Mouse (Mus musculus) intestine, embryonic 15.5 days (tissue): ENCODE results near the gene Tmem14a. TPM values are rescaled to one million over a fixed set of nuclear protein-coding genes. Genes with fewer than 3 reads are reported as not detected.
"Not testable (repeated sequence)": the region's sequence is repeated elsewhere in the genome, so short reads cannot be mapped to it uniquely, and the experiment has no call there.

Experiments used
- ATAC-seq: fragments of 200-750 bp; cut with Nextera tagmentation; 2 replicates; pipeline ENCODE4 v1.8.0; 2017; ENCODE audit warnings: moderate TSS enrichment, moderate library complexity
- H3K27ac ChIP-seq: fragments of 300-500 bp; sonication (generic); 2 replicates; pipeline ENCODE4 v1.5.1; 2015; ENCODE audit warnings: mild to moderate bottlenecking, inconsistent platforms
- H3K27me3 ChIP-seq: fragments of 300-500 bp; sonication (generic); replicated peaks from 2 replicates; pipeline ENCODE4 v1.6.1; 2015; ENCODE audit warnings: inconsistent platforms
- H3K36me3 ChIP-seq: fragments of 300-500 bp; sonication (generic); 2 replicates; pipeline ENCODE4 v1.6.1; 2015; ENCODE audit warnings: inconsistent platforms
- H3K4me1 ChIP-seq: fragments of 300-500 bp; sonication (generic); replicated peaks from 2 replicates; pipeline ENCODE4 v1.6.1; 2015; ENCODE audit warnings: inconsistent platforms
- H3K4me2 ChIP-seq: fragments of 300-500 bp; sonication (generic); replicated peaks from 2 replicates; pipeline ENCODE4 v1.6.1; 2015; ENCODE audit warnings: mild to moderate bottlenecking, inconsistent platforms
- H3K4me3 ChIP-seq: fragments of 300-500 bp; sonication (generic); replicated peaks from 2 replicates; pipeline ENCODE4 v1.5.1; 2015; ENCODE audit warnings: inconsistent platforms
- H3K9ac ChIP-seq: fragments of 300-500 bp; sonication (generic); 2 replicates; pipeline ENCODE4 v1.6.1; 2015; ENCODE audit warnings: inconsistent platforms
- H3K9me3 ChIP-seq: fragments of 300-500 bp; sonication (generic); 2 replicates; pipeline ENCODE4 v1.6.1; 2016; ENCODE audit warnings: inconsistent platforms
- WGBS: fragments of 180-500 bp; shearing (Covaris S2); methylation state at CpG from one replicate; pipeline ENCODE4 v1.1.7; 2015; 5-methylcytosine and 5-hydroxymethylcytosine counted together
- polyA plus RNA-seq: library from polyadenylated mRNA; unstranded; fragments of >200 nt; fragmentation: Nextera tagmentation; extraction: Ambion mirVana; gene quantifications from 2 replicates; pipeline ENCODE4 v1.2.1, GENCODE M21; 2015

The Tmem14a gene
- polyA plus RNA-seq, 1 experiment from 2014 or later: 13.5 TPM

DNA sequence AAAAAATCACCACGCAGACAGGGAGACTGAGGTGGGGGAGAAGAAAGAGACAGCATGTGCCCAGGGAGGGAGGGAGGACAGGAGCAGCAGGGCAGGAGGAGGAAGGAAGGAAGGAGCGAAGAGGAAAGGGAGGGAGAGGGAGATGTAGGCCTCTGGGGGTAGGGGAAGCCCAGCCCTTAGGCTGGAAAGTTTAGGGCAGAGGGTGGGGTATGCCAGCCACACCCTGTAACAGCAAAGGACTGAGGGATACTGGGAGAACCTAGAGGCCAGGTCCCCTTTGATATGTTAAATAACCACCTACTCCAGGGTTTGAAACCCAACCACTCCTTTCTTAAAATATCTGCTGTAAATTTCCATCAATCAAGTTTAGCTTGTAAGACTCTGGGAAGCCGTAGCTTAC lies 38.0 kb downstream of the Tmem14a start:
- Histone ChIP-seq H3K36me3 (no peaks in the 10 kb centered on the region), H3K9me3 (no peaks in the 10 kb centered on the region), H3K4me1 (no peaks in the 10 kb centered on the region), H3K27me3 (no peaks in the 10 kb centered on the region), H3K4me3 (no peak overlapping the region), H3K9ac (no peak overlapping the region), H3K4me2 (no peak overlapping the region), H3K27ac (no peak overlapping the region)
- peak; percentile 55 for ATAC-seq
- 64% methylated on average over 3 of the region's 3 CpGs for WGBS

DNA sequence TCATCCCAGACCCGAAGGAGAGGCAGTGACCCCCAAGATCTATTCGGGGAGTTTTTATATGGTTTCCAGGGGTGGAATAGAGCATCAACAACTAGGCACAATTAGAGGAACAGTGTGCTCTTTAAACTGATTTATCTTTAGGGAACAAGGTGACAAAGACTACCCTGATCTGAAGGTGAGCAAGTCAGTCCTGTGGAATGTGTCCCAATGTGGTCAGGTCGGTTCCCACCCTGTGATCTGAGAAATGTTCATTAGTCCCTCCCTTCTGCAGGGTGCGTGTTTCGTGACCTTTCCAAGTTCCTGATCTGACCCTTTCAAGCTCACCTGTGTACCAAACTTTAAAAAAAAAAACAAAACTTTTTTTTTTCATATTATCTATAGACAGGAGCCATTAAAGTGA lies 38.5 kb downstream of the Tmem14a start:
- Histone ChIP-seq H3K36me3 (no peaks in the 10 kb centered on the region), H3K27ac (no peak overlapping the region), H3K9me3 (no peaks in the 10 kb centered on the region), H3K27me3 (no peaks in the 10 kb centered on the region), H3K4me2 (no peak overlapping the region), H3K4me3 (no peak overlapping the region), H3K4me1 (no peaks in the 10 kb centered on the region), H3K9ac (no peak overlapping the region)
- ATAC-seq: no peak
- WGBS: 75% methylated on average over 5 of the region's 5 CpGs

DNA sequence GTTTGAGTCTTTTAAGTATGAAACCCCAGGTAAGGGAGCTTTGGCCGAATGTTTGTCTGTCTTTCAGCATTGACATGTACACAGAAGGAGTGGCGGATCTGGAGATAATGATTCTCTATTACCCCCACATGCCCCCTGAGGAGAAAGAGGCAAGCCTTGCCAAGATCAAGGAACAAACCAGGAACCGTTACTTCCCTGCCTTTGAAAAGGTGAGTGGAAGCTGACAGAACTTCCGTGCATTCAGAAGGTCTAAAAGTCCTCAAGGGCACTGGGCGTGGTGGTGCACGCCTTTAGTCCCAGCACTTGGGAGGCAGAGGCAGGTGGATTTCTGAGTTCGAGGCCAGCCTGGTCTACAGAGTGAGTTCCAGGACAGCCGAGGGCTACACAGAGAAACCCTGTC lies 41.6 kb downstream of the Tmem14a start:
- not testable (repeated sequence) for H3K27me3 ChIP-seq, H3K4me3 ChIP-seq, H3K27ac ChIP-seq, H3K9me3 ChIP-seq, H3K9ac ChIP-seq, H3K4me2 ChIP-seq, ATAC-seq, H3K4me1 ChIP-seq, H3K36me3 ChIP-seq
- WGBS: 88% methylated on average over 8 of the region's 8 CpGs

DNA sequence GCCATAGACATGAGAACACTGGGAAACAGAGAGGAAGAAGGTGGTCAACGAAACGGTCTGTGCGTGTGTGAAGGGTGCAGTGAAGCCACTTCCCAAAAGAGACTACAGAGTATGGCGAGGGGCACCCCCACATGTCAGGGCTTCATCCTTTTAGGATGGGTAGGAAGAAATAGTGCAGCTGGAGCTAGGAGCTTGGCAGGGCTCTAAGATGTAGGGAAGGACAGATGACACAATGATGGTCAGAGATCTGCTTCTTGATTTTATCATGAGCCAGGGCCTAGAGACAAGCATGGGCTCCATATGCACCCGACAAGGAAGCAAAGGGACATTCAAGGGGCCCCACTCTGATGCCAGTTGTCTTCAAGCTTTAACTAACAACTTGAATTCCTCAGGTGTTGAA lies 44.0 kb downstream of the Tmem14a start:
- 87% methylated on average over 5 of the region's 5 CpGs for WGBS
- H3K9me3 ChIP-seq: no peaks in the 10 kb centered on the region
- H3K4me3 ChIP-seq: no peak overlapping the region
- H3K27me3 ChIP-seq: no peaks in the 10 kb centered on the region
- H3K4me1 ChIP-seq: no peaks in the 10 kb centered on the region
- H3K27ac ChIP-seq: no peak overlapping the region
- ATAC-seq: no peak
- H3K36me3 ChIP-seq: no peaks in the 10 kb centered on the region
- no peak overlapping the region for H3K4me2 ChIP-seq
- no peak overlapping the region for H3K9ac ChIP-seq

DNA sequence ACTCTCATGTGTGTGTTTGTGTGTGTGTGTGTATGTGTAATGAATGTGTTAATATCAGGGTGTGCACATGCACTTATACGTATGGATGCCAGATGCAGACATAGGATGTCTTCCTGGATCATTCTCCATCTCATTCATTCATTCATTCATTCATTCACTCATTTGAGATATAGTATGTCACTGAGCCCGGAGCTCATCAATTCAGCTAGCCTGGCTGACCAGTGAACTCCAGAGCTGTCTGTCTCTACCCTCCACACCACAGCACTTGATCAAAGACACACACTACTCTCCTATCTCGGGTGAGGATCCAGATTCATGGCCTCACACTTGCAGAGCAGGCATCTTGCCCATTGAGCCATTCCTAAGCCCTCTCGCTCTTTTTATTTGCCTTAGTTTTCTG lies 45.6 kb downstream of the Tmem14a start:
- ATAC-seq: no peak
- H3K4me2 ChIP-seq: no peak overlapping the region
- no peak overlapping the region for H3K27ac ChIP-seq
- WGBS: 79% methylated on average over 4 of the region's 4 CpGs
- H3K9ac ChIP-seq: no peak overlapping the region
- no peak overlapping the region for H3K4me3 ChIP-seq
- H3K27me3 ChIP-seq: no peaks in the 10 kb centered on the region
- no peaks in the 10 kb centered on the region for H3K36me3 ChIP-seq
- H3K9me3 ChIP-seq: no peaks in the 10 kb centered on the region
- H3K4me1 ChIP-seq: no peaks in the 10 kb centered on the region

DNA sequence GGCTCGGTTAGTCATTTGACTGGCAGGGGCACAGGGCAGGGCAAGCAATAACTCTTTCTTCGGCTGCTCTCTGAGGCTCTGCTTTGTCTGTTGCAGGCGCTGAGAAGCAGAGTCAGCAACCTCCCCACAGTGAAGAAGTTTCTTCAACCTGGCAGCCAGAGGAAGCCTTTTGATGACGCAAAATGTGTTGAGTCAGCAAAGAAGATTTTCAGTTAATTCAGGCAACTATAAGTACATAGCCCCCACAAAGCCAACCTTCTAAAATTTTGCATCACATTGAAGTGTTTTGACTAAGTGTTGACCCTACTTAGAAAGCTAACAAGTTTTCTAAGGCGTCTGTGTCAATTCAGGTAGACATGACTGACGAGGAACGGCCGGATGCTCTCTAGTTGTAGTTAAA lies 46.4 kb downstream of the Tmem14a start:
- H3K9ac ChIP-seq: no peak overlapping the region
- ATAC-seq: no peak
- H3K9me3 ChIP-seq: no peaks in the 10 kb centered on the region
- no peak overlapping the region for H3K4me2 ChIP-seq
- no peak overlapping the region for H3K27ac ChIP-seq
- no peak overlapping the region for H3K4me3 ChIP-seq
- H3K4me1 ChIP-seq: no peaks in the 10 kb centered on the region
- 78% methylated on average over 8 of the region's 8 CpGs for WGBS
- no peaks in the 10 kb centered on the region for H3K36me3 ChIP-seq
- no peaks in the 10 kb centered on the region for H3K27me3 ChIP-seq

DNA sequence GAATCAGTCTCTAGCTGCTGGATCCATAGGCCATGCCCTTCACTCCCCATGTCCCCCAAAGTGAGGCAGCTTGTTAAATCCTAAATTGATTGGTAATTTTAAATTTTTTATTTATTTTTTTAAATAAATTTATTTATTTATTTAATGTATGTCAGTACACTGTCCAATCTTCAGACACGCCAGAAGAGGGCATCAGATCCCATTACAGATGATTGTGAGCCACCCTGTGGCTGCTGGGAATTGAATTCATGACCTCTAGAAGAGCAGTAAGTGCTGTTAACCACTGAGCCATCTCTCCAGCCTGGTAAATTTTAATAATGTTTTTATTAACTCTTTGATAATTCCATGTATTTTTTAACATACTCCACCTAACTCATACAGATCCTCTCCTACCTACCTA lies 48.4 kb downstream of the Tmem14a start:
- WGBS: 79% methylated on average over 1 of the region's 1 CpGs
- no peak overlapping the region for H3K27ac ChIP-seq
- no peaks in the 10 kb centered on the region for H3K9me3 ChIP-seq
- no peak overlapping the region for H3K9ac ChIP-seq
- no peak overlapping the region for H3K4me2 ChIP-seq
- no peaks in the 10 kb centered on the region for H3K27me3 ChIP-seq
- no peaks in the 10 kb centered on the region for H3K4me1 ChIP-seq
- H3K4me3 ChIP-seq: no peak overlapping the region
- no peak for ATAC-seq
- no peaks in the 10 kb centered on the region for H3K36me3 ChIP-seq

DNA sequence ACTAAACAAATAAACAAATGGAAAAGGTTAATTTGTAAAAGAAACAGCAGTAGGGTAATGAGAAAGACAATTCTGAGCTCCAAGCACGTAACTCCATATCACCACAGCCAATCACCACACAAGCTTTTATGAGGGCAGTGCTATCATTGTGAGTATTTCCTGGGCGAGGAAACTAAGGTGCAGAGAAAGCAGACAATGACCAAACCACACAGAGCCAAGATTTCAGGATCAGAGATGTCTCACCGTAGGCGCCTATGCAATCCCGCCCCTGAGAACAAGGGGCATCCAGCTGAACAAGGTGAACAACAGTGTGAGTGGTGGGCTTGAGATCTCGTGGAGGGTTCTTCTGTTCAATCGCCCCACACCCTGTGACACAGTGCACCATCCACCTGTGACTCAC lies 49.1 kb downstream of the Tmem14a start:
- not testable (repeated sequence) for ATAC-seq

DNA sequence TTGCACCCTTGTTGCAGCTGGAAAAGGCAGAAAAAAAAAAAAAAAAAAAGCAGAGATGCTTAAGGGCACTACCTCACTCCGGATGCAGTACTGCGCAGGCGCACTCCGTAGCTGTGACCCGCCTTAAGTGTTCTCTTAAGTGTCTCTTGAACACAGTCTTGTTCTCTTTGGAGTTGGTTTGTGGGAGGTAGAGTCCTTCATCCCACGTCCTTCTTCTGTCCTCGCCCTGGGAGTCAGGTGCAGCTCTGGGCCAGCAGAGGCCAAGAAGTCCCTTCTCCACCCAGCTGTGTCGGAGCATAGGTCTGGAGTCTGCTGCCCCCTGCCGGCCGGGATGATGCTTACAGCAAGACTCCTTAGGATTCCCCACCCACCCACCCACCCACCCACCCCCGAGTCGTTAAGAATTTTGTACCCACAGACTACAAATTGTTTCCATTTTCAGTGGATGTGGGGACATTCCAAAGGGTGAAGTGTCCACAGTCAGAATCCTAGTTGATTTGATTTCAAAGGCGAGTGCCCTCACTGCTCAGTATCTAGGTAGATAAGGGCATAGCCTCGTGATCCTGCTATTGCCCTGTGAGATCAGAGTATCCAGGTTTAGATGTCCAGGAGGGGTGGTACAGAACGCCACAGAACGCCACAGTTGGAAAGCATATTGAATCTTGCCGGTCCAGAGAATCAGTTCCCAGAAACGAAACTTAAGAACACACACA lies 53.1 kb downstream of the Tmem14a start:
- ATAC-seq: peak; percentile 87
- 27% methylated on average over 18 of the region's 18 CpGs for WGBS
- H3K9ac ChIP-seq: no peak overlapping the region

More for the DNA sequence above, 49.1 kb downstream of the Tmem14a start:
- not testable (repeated sequence) for H3K4me1 ChIP-seq, H3K9ac ChIP-seq, H3K9me3 ChIP-seq, H3K36me3 ChIP-seq, H3K27me3 ChIP-seq, H3K4me2 ChIP-seq, H3K27ac ChIP-seq, H3K4me3 ChIP-seq
- 87% methylated on average over 7 of the region's 7 CpGs for WGBS

DNA sequence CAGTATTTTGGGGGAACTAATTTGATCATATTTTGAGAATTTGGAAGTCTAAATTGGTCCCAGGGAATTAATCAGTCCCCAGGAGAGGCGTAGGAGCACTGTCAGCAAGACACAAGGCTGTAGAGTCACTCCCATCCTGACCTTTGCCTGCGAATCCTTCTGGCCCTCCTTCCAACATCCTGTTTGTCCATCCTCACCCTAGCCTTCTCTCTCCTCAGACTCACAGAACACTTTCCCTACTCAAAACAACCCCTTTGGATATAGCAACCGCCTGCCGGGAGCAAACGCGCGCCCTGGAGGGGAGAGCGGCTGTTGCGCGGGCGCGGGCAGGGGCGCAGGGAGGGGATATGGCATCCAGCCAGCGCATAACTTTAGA lies 53.7 kb downstream of the Tmem14a start:
- no peaks in the 10 kb centered on the region for H3K9me3 ChIP-seq
- H3K27ac ChIP-seq: no peak overlapping the region
- H3K4me2 ChIP-seq: peak overlapping the region; percentile 57
- H3K27me3 ChIP-seq: no peaks in the 10 kb centered on the region
- H3K4me1 ChIP-seq: no peaks in the 10 kb centered on the region
- H3K36me3 ChIP-seq: no peaks in the 10 kb centered on the region
- WGBS: 24% methylated on average over 14 of the region's 14 CpGs
- ATAC-seq: peak; percentile 42
- H3K9ac ChIP-seq: no peak overlapping the region
- H3K4me3 ChIP-seq: peak overlapping the region; percentile 20

More for the DNA sequence above, 53.1 kb downstream of the Tmem14a start:
- no peaks in the 10 kb centered on the region for H3K27me3 ChIP-seq
- H3K4me1 ChIP-seq: no peaks in the 10 kb centered on the region
- no peaks in the 10 kb centered on the region for H3K36me3 ChIP-seq
- H3K9me3 ChIP-seq: no peaks in the 10 kb centered on the region
- H3K4me3 ChIP-seq: peak overlapping the region; percentile 20
- peak overlapping the region; percentile 57 for H3K4me2 ChIP-seq
- no peak overlapping the region for H3K27ac ChIP-seq

DNA sequence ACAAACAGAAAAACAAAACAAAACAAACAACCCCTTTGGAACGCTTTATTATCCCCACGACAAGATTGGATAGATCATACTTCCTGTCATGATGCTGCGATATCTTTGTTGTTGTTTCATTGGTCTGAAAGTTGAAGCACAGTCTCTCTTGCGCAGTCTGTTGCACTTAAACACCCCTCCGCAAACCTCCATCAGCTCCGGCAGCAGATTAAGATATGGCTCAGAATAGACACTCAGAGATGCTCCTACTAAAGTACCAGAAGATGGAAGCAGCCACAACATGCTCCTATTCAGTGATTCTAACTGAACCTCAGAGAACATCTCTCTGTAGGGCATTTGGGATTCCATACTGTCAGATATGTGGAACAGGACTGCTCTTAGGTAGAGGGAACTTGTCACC lies 54.7 kb downstream of the Tmem14a start:
- H3K4me2 ChIP-seq: no peak overlapping the region
- 93% methylated on average over 6 of the region's 6 CpGs for WGBS
- H3K9me3 ChIP-seq: no peaks in the 10 kb centered on the region
- no peak for ATAC-seq
- no peaks in the 10 kb centered on the region for H3K27me3 ChIP-seq
- no peaks in the 10 kb centered on the region for H3K4me1 ChIP-seq
- H3K36me3 ChIP-seq: no peaks in the 10 kb centered on the region
- H3K27ac ChIP-seq: no peak overlapping the region
- H3K9ac ChIP-seq: no peak overlapping the region
- H3K4me3 ChIP-seq: no peak overlapping the region

DNA sequence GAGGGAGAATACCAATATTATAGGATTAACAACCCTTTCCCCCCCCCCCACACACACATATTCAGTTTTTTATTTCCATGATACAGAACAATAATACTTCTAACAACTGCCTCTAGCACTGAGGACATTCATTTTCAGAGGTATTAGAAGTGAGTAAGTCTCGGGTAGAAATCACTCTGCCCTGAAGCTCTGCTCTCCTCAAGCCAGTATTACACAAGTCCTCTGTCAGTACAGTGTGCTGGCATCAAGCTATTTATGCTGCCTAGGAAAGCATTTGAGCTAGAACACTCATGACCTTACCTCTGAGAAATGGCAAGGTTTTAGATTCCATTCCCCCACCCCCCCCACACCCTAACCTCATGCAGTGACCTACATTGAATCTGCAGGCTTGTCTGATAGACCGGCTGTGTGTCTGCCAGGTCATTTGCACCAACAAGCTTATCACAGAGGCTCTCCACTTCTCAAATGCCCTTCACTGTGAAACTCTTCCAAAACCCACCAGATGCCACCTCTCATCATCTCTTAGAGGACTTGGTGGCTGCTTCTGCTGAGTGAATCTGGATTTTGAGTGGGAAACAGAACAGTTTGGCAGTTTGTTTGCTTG lies 56.2 kb downstream of the Tmem14a start:
- H3K27me3 ChIP-seq: no peaks in the 10 kb centered on the region
- H3K4me1 ChIP-seq: no peaks in the 10 kb centered on the region
- WGBS: 66% methylated on average over 2 of the region's 2 CpGs
- no peaks in the 10 kb centered on the region for H3K9me3 ChIP-seq
- H3K36me3 ChIP-seq: no peaks in the 10 kb centered on the region
- H3K4me2 ChIP-seq: no peak overlapping the region
- H3K9ac ChIP-seq: no peak overlapping the region
- no peak overlapping the region for H3K27ac ChIP-seq
- no peak for ATAC-seq
- no peak overlapping the region for H3K4me3 ChIP-seq

DNA sequence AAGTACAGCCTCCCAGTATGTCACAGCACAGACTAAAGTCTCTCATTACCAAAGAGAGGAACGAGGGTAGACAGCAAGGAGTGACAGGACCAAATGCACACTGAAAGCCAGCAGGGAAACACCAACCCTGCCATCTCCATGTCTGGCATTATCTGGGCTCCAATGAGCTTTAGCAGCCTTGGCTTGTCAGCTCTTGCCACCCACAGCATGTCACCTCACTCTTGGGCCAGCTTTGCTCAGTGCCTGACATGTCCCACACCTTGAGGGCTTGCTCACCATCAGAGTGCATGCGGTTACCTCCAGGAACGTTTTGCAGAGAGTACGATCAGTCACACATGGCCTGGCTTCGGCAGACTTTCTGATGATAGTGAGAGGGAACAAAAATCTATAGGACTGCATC lies 57.0 kb downstream of the Tmem14a start:
- H3K27ac ChIP-seq, H3K4me1 ChIP-seq, H3K4me2 ChIP-seq, H3K9ac ChIP-seq, ATAC-seq, H3K27me3 ChIP-seq, H3K4me3 ChIP-seq, H3K9me3 ChIP-seq, H3K36me3 ChIP-seq: not testable (repeated sequence)
- 90% methylated on average over 5 of the region's 5 CpGs for WGBS
